Mouse (Mus musculus): ENCODE measurements around the gene 2510002D24Rik.
"Not testable (repeated sequence)": the region's sequence is repeated elsewhere in the genome, so short reads cannot be mapped to it uniquely, and the experiment has no call there.

Gene 2510002D24Rik

GRCm38 (mm10) chr16:18858551-18858950 lies 22.2 kb downstream of the 2510002D24Rik start:
- no peak for DNase-seq

GRCm38 (mm10) chr16:18860186-18860585 lies 23.8 kb downstream of the 2510002D24Rik start:
- DNase-seq: no peak

GRCm38 (mm10) chr16:18870495-18870894 lies 34.1 kb downstream of the 2510002D24Rik start:
- DNase-seq: not testable (repeated sequence)

GRCm38 (mm10) chr16:18876091-18876441 lies 39.7 kb downstream of the 2510002D24Rik start:
- DNase-seq: no peak

GRCm38 (mm10) chr16:18876442-18877308 lies 40.3 kb downstream of the 2510002D24Rik start, which contains the start of the genes Mrpl40 and Hira:
TSS of gene Mrpl40 (minus strand) at chr16:18876862.
TSS of gene Hira (plus strand) at chr16:18877037.
- DNase-seq: peak; percentile 88

GRCm38 (mm10) chr16:18877386-18878090 lies 41.2 kb downstream of the 2510002D24Rik start:
- DNase-seq: peak; percentile 42

- DNase-seq: peak; percentile 20
Measured at GRCm38 (mm10) chr16:18878091-18878720, 41.8 kb downstream of the 2510002D24Rik start.

- no peak for DNase-seq
Measured at GRCm38 (mm10) chr16:18884044-18884443, 47.7 kb downstream of the 2510002D24Rik start.

Measured in right cerebral cortex, postnatal 4 days (tissue).